ENCODE assay signal across 24 mouse cellular contexts in genomic region chr19:56686218-56686617, GRCm38 (mm10). TPM values are rescaled to one million over a fixed set of nuclear protein-coding genes. Genes with fewer than 3 reads are reported as not detected.
DNase-seq lines count a peak whose midpoint lies in the region; ATAC-seq and TF ChIP-seq lines count a peak whose summit lies in the region.
"Had no signal": no experiment of that assay in that cellular context is flagged by ENCODE, and none has a peak within 500 bp of the region (broad histone marks: within the 10 kb centered on the region; RNA-seq: fewer than 3 reads in every experiment).

No protein-coding gene starts in this region.

- H3K9ac ChIP-seq in forebrain, postnatal 0 days: no peak overlapping the region
- no peak overlapping the region for H3K9ac ChIP-seq in forebrain, embryonic 15.5 days (replicated peaks)
- H3K9ac ChIP-seq: embryonic facial prominence, embryonic 15.5 days; heart, embryonic 15.5 days; limb, embryonic 12.5 days; liver, embryonic 15.5 days; lung, embryonic 15.5 days had no signal

- 36% methylated on average over 12 of the region's 12 CpGs for WGBS in forebrain, postnatal 0 days
- 45% methylated on average over 12 of the region's 12 CpGs for WGBS in forebrain, embryonic 15.5 days
- WGBS in thymus, adult 2 months: 77% methylated on average over 12 of the region's 12 CpGs

- H3K27ac ChIP-seq in forebrain, postnatal 0 days (ENCODE audit: low read depth, low read length): no peak overlapping the region
- no peak overlapping the region for H3K27ac ChIP-seq in forebrain, embryonic 15.5 days (replicated peaks)
- 0 out of 2 replicates have a peak overlapping the region, but pooled peaks have one; percentile 23 for H3K27ac ChIP-seq in thymus, adult 2 months (ENCODE audit: control insufficient read depth, insufficient read depth, low read length)
- H3K27ac ChIP-seq: embryonic facial prominence, embryonic 10.5 days; embryonic facial prominence, embryonic 15.5 days; heart, embryonic 10.5 days; heart, embryonic 15.5 days; hindbrain, postnatal 0 days; limb, embryonic 12.5 days; liver, embryonic 15.5 days; lung, embryonic 15.5 days; midbrain, embryonic 10.5 days had no signal

- H3K36me3 ChIP-seq in forebrain, postnatal 0 days (ENCODE audit: insufficient read depth): no peaks in the 10 kb centered on the region
- no peaks in the 10 kb centered on the region for H3K36me3 ChIP-seq in forebrain, embryonic 15.5 days
- no peaks in the 10 kb centered on the region for H3K36me3 ChIP-seq in thymus, adult 2 months (ENCODE audit: control insufficient read depth, insufficient read depth, low read length)
- H3K36me3 ChIP-seq: embryonic facial prominence, embryonic 10.5 days; embryonic facial prominence, embryonic 15.5 days; heart, embryonic 10.5 days; heart, embryonic 15.5 days; limb, embryonic 12.5 days; liver, embryonic 15.5 days; lung, embryonic 15.5 days; midbrain, embryonic 10.5 days had no signal

- no peaks in the 10 kb centered on the region for H3K9me3 ChIP-seq in forebrain, postnatal 0 days (ENCODE audit: low read length)
- no peaks in the 10 kb centered on the region for H3K9me3 ChIP-seq in forebrain, embryonic 15.5 days
- H3K9me3 ChIP-seq: embryonic facial prominence, embryonic 10.5 days; embryonic facial prominence, embryonic 15.5 days; heart, embryonic 10.5 days; heart, embryonic 15.5 days; limb, embryonic 12.5 days; liver, embryonic 15.5 days; lung, embryonic 15.5 days; midbrain, embryonic 10.5 days had no signal

- no peak for TF ChIP-seq CTCF in forebrain, postnatal 0 days (IDR thresholded peaks at IDR 0.05; ENCODE audit: low read depth)
- no peak for TF ChIP-seq CTCF in thymus, adult 2 months (IDR thresholded peaks at IDR 0.05; ENCODE audit: borderline replicate concordance, control insufficient read depth, extremely low read depth, insufficient read depth, low read length, poor library complexity)

- no peak overlapping the region for H3K4me3 ChIP-seq in forebrain, postnatal 0 days (ENCODE audit: low read depth, low read length)
- H3K4me3 ChIP-seq in forebrain, embryonic 15.5 days: no peak overlapping the region
- no peak overlapping the region for H3K4me3 ChIP-seq in thymus, adult 2 months (ENCODE audit: control insufficient read depth, insufficient read depth, low read length)
- H3K4me3 ChIP-seq: embryonic facial prominence, embryonic 10.5 days; embryonic facial prominence, embryonic 15.5 days; heart, embryonic 10.5 days; heart, embryonic 15.5 days; limb, embryonic 12.5 days; liver, embryonic 15.5 days; lung, embryonic 15.5 days; midbrain, embryonic 10.5 days had no signal

- peak; percentile 50 to 67 for DNase-seq in cerebellum, postnatal 25 days
- DNase-seq in forebrain, postnatal 0 days: peak; percentile 44
- DNase-seq in thymus, adult 2 months: no peak
- DNase-seq in thymus, postnatal 36 days: no peak
- DNase-seq in lung, adult 18-20 months: no peak
- DNase-seq: adrenal gland, postnatal 25 days; B cell, adult 2 months; gastrocnemius, postnatal 25 days; heart, adult 11 months; kidney, adult 11 months; kidney, postnatal 14 days; layer of hippocampus, adult 9-11 months had no signal

- H3K4me1 ChIP-seq in forebrain, postnatal 0 days (ENCODE audit: insufficient read depth): no peaks in the 10 kb centered on the region; the same call in 1 of the 2 replicates
- H3K4me1 ChIP-seq in forebrain, embryonic 15.5 days: peaks cover 28% of the 10 kb centered on the region
- H3K4me1 ChIP-seq in thymus, adult 2 months (replicated peaks; ENCODE audit: control insufficient read depth, insufficient read depth, low read length): peaks cover 57% of the 10 kb centered on the region

- H3K4me2 ChIP-seq in forebrain, postnatal 0 days (ENCODE audit: low read depth): no peak overlapping the region
- no peak overlapping the region for H3K4me2 ChIP-seq in forebrain, embryonic 15.5 days (replicated peaks)
- H3K4me2 ChIP-seq: embryonic facial prominence, embryonic 15.5 days; heart, embryonic 15.5 days; limb, embryonic 12.5 days; liver, embryonic 15.5 days; lung, embryonic 15.5 days had no signal

- no peak for ATAC-seq in cerebellum, adult (ENCODE audit: insufficient number of reproducible peaks, low FRiP score, low TSS enrichment)
- ATAC-seq in forebrain, postnatal 0 days: peak; percentile 38; the same call in 1 of the 2 replicates
- no peak for ATAC-seq in forebrain, embryonic 15.5 days (replicated peaks)
- ATAC-seq: hindbrain, postnatal 0 days had no signal

- TF ChIP-seq POLR2A in thymus, adult 2 months (IDR thresholded peaks at IDR 0.05; ENCODE audit: control insufficient read depth, extremely low read depth, insufficient read depth, low read length, poor library complexity): no peak

- H3K27me3 ChIP-seq in forebrain, postnatal 0 days (ENCODE audit: insufficient read depth, low read length): no peaks in the 10 kb centered on the region
- no peaks in the 10 kb centered on the region for H3K27me3 ChIP-seq in forebrain, embryonic 15.5 days
- H3K27me3 ChIP-seq in thymus, adult 2 months (ENCODE audit: control insufficient read depth, insufficient read depth, low read length): no peaks in the 10 kb centered on the region
- H3K27me3 ChIP-seq: embryonic facial prominence, embryonic 15.5 days; heart, embryonic 15.5 days; limb, embryonic 12.5 days; liver, embryonic 15.5 days; lung, embryonic 15.5 days had no signal

RNA-seq across cellular contexts. Expression of gene Adrb1, which starts 35.8 kb away (rescaled TPM):
- 7.3 and 8.5 TPM in 2 replicates for total RNA-seq in forebrain, postnatal 0 days (2014; rRNA removed)
- polyA plus RNA-seq in forebrain, postnatal 0 days (2015; fragmentation: Nextera tagmentation; extraction: Ambion mirVana): 2.8 and 3.4 TPM in 2 replicates
- 1.6 TPM in 2 replicates for polyA plus RNA-seq in forebrain, embryonic 15.5 days (2015; fragmentation: Nextera tagmentation; extraction: Ambion mirVana)
- polyA plus RNA-seq in thymus, adult 2 months (2012; rRNA removed): 6.6 and 6.9 TPM in 2 replicates
- total RNA-seq: gastrocnemius, adult 18-20 months had no signal

Comparison
In these comparisons a context has a peak if more than half of its experiments do, and no peak if none do; other contexts are left out.
1. DNase-seq: peak in cerebellum, postnatal 25 days (2 of 2) and forebrain, postnatal 0 days (single experiment); none in thymus, adult 2 months (single experiment), thymus, postnatal 36 days (0 of 2) and lung, adult 18-20 months (0 of 2).